Mouse (Mus musculus) lung, embryonic 15.5 days (tissue): ENCODE measurements around the gene Nek4. TPM values are rescaled to one million over a fixed set of nuclear protein-coding genes. Genes with fewer than 3 reads are reported as not detected.

ENCODE experiments used
- ATAC-seq: fragments of 200-750 bp; cut with Nextera tagmentation; 2 replicates; pipeline ENCODE4 v1.8.0; 2017; ENCODE audit warnings: moderate number of reproducible peaks, borderline replicate concordance; ENCODE audit not compliant: low FRiP score, low TSS enrichment; ENCODE audit errors: extremely low read depth
- H3K27ac ChIP-seq: fragments of 300-500 bp; sonication (generic); 2 replicates; pipeline ENCODE4 v1.5.1; 2015; ENCODE audit warnings: moderate library complexity, mild to moderate bottlenecking, inconsistent platforms
- H3K27me3 ChIP-seq: fragments of 300-500 bp; sonication (generic); 2 replicates; pipeline ENCODE4 v1.6.1; 2015; ENCODE audit warnings: inconsistent platforms
- H3K36me3 ChIP-seq: fragments of 300-500 bp; sonication (generic); 2 replicates; pipeline ENCODE4 v1.6.1; 2015; ENCODE audit warnings: inconsistent platforms
- H3K4me1 ChIP-seq: fragments of 300-500 bp; sonication (generic); 2 replicates; pipeline ENCODE4 v1.6.1; 2015; ENCODE audit warnings: inconsistent platforms
- H3K4me2 ChIP-seq: fragments of 300-500 bp; sonication (generic); 2 replicates; pipeline ENCODE4 v1.6.1; 2015; ENCODE audit warnings: inconsistent platforms, mild to moderate bottlenecking, moderate library complexity
- H3K4me3 ChIP-seq: fragments of 300-500 bp; sonication (generic); 2 replicates; pipeline ENCODE4 v1.5.1; 2015; ENCODE audit warnings: mild to moderate bottlenecking, inconsistent platforms
- H3K9ac ChIP-seq: fragments of 300-500 bp; sonication (generic); 2 replicates; pipeline ENCODE4 v1.6.1; 2015; ENCODE audit warnings: inconsistent platforms
- H3K9me3 ChIP-seq: fragments of 300-500 bp; sonication (generic); 2 replicates; pipeline ENCODE4 v1.6.1; 2016; ENCODE audit warnings: inconsistent platforms
- WGBS: fragments of 180-500 bp; shearing (Covaris S2); methylation state at CpG from one replicate; pipeline ENCODE4 v1.1.7; 2015; 5-methylcytosine and 5-hydroxymethylcytosine counted together
- polyA plus RNA-seq: library from polyadenylated mRNA; unstranded; fragments of >200 nt; fragmentation: Nextera tagmentation; extraction: Ambion mirVana; gene quantifications from 2 replicates; pipeline ENCODE4 v1.2.1, GENCODE M21; 2015

Nek4 gene
- polyA plus RNA-seq, 1 experiment from 2014 or later, result 13.1 TPM

- Histone ChIP-seq H3K36me3 (peaks cover 46% of the 10 kb centered on the region), H3K9ac (peak within 1 kb of the TSS; percentile 96), H3K4me2 (peak within 1 kb of the TSS; percentile 68), H3K27me3 (no peaks in the 10 kb centered on the region), H3K9me3 (no peaks in the 10 kb centered on the region), H3K27ac (peak within 1 kb of the TSS; percentile 99), H3K4me1 (peaks cover 21% of the 10 kb centered on the region), H3K4me3 (peak within 1 kb of the TSS; percentile 74)
- 0% methylated on average over 32 of the region's 53 CpGs for WGBS
- ATAC-seq, result peak; percentile 94
Measured at GRCm38 (mm10) chr14:31018860-31019291, 67.7 kb downstream of the Nek4 start, which contains the start of the genes Pbrm1 and Gnl3. Gene Pbrm1, plus strand, starts transcription at chr14:31019138. Gene Gnl3, minus strand, starts transcription at chr14:31019152.

GRCm38 (mm10) chr14:31019331-31020205 is 68.4 kb downstream of the Nek4 start:
- Histone ChIP-seq H3K9ac (peak overlapping the region; percentile 96), H3K4me2 (peak overlapping the region; percentile 56), H3K4me3 (peak overlapping the region; percentile 74), H3K36me3 (peaks cover 43% of the 10 kb centered on the region), H3K27me3 (no peaks in the 10 kb centered on the region), H3K9me3 (no peaks in the 10 kb centered on the region), H3K4me1 (peaks cover 21% of the 10 kb centered on the region), H3K27ac (peak overlapping the region; percentile 99)
- peak; percentile 94 for ATAC-seq
- WGBS, result 3% methylated on average over 26 of the region's 56 CpGs

GRCm38 (mm10) chr14:31022579-31022978 is 71.4 kb downstream of the Nek4 start:
- no peaks in the 10 kb centered on the region for H3K27me3 ChIP-seq
- ATAC-seq, result no peak
- H3K36me3 ChIP-seq, result peaks cover 42% of the 10 kb centered on the region
- H3K4me3 ChIP-seq, result no peak overlapping the region
- 34% methylated on average over 1 of the region's 1 CpGs for WGBS
- H3K9me3 ChIP-seq, result no peaks in the 10 kb centered on the region
- H3K4me2 ChIP-seq, result no peak overlapping the region
- peaks cover 15% of the 10 kb centered on the region for H3K4me1 ChIP-seq
- H3K27ac ChIP-seq, result no peak overlapping the region
- H3K9ac ChIP-seq, result no peak overlapping the region

GRCm38 (mm10) chr14:31025785-31026184 is 74.6 kb downstream of the Nek4 start:
- H3K9ac ChIP-seq, result no peak overlapping the region
- no peak for ATAC-seq
- H3K4me1 ChIP-seq, result peaks cover under 1% of the 10 kb centered on the region; the same call in 1 of the 2 replicates
- no peak overlapping the region for H3K27ac ChIP-seq
- WGBS, result 76% methylated on average over 3 of the region's 3 CpGs
- no peak overlapping the region for H3K4me3 ChIP-seq
- H3K36me3 ChIP-seq, result peaks cover 66% of the 10 kb centered on the region
- no peak overlapping the region for H3K4me2 ChIP-seq
- H3K9me3 ChIP-seq, result no peaks in the 10 kb centered on the region
- no peaks in the 10 kb centered on the region for H3K27me3 ChIP-seq

Other genes starting within 250 kb of the Nek4 start
- gene Sfmbt1, start 236.5 kb upstream of the Nek4 start, polyA plus RNA-seq, result 11.7 and 12.7 TPM in 2 replicates
- 29.9 and 30.0 TPM in 2 replicates for gene Tmem110, start 125.8 kb upstream of the Nek4 start, polyA plus RNA-seq
- gene Mustn1, start 72.2 kb upstream of the Nek4 start, polyA plus RNA-seq, result 8.0 and 9.3 TPM in 2 replicates
- gene Itih4, start 64.9 kb upstream of the Nek4 start, polyA plus RNA-seq, result 0.16 and 0.70 TPM in 2 replicates
- gene Itih3, start 27.6 kb upstream of the Nek4 start, polyA plus RNA-seq, result 0.50 and 2.4 TPM in 2 replicates
- 0.06 and 0.31 TPM in 2 replicates for gene Itih1, start 8.1 kb upstream of the Nek4 start, polyA plus RNA-seq
- 67.0 and 70.1 TPM in 2 replicates for gene Glt8d1, start 50.0 kb downstream of the Nek4 start, polyA plus RNA-seq
- gene Spcs1, start 50.3 kb downstream of the Nek4 start, polyA plus RNA-seq, result 399 and 416 TPM in 2 replicates
- gene Pbrm1, start 67.8 kb downstream of the Nek4 start, polyA plus RNA-seq, result 131 and 140 TPM in 2 replicates
- gene Gnl3, start 67.8 kb downstream of the Nek4 start, polyA plus RNA-seq, result 81.4 and 89.4 TPM in 2 replicates
- gene Smim4, start 177.6 kb downstream of the Nek4 start, polyA plus RNA-seq, result 70.8 and 75.2 TPM in 2 replicates
- 451 and 472 TPM in 2 replicates for gene Nt5dc2, start 179.7 kb downstream of the Nek4 start, polyA plus RNA-seq
- 45.3 and 53.6 TPM in 2 replicates for gene Stab1, start 217.3 kb downstream of the Nek4 start, polyA plus RNA-seq